Mouse (Mus musculus): ENCODE results near the gene Tatdn2. TPM values are rescaled to one million over a fixed set of nuclear protein-coding genes. Genes with fewer than 3 reads are reported as not detected.

Gene Tatdn2
- polyA plus RNA-seq, 1 experiment from 2014 or later: 1.3 TPM

GRCm38 (mm10) chr6:113748351-113748750 lies 51.5 kb downstream of the Tatdn2 start:
- Histone ChIP-seq H3K4me1 (ENCODE audit: insufficient read depth, low read depth, low read length) (no peaks in the 10 kb centered on the region), H3K27ac (ENCODE audit: low read length) (no peak overlapping the region), H3K4me3 (ENCODE audit: low read depth, low read length) (no peak overlapping the region), H3K4me2 (replicated peaks; ENCODE audit: low read depth, low read length) (peak overlapping the region; percentile 28; the same call in 1 of the 2 replicates), H3K36me3 (ENCODE audit: insufficient read depth, low read length) (no peaks in the 10 kb centered on the region), H3K9ac (replicated peaks; ENCODE audit: low read depth) (no peak overlapping the region), H3K27me3 (replicated peaks; ENCODE audit: insufficient read depth, low read length) (0 out of 2 replicates have a peak, but pooled peaks cover 5% of the 10 kb centered on the region), H3K9me3 (ENCODE audit: low read length) (no peaks in the 10 kb centered on the region)
- no peak for ATAC-seq
- no peak for TF ChIP-seq CTCF (IDR thresholded peaks at IDR 0.05)
- no peak for TF ChIP-seq EP300 (IDR thresholded peaks at IDR 0.05)
- no peak for DNase-seq (ENCODE audit: low spot score)
- WGBS: 23% methylated on average over 26 of the region's 26 CpGs

DNA sequence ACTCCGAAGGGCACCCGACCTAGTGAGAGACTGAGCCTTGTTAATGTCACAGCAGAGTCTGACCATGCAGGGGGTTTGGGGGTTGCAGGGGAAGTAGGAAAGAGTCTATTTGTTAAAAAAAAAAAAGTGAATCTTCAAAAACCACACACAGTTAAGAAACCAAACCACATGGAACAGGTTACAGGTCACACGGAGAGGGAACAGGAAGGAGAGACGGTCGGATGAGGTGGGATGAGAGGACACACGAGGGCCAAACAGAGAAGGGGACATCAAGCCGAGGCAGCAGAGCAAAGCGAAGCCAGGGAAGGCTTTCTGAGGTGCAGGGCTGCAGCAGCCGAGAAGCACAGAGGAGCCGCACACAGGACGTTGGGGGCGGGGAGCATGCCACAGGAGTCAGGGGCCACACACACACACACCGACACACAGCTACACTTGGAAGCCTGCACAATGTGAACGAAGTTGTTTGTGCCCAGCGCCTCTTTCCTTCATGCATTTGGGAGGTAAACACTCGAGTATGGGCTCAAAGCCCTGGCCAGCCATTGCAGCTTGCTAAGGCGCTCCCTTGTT lies 52.4 kb downstream of the Tatdn2 start:
- DNase-seq (ENCODE audit: low spot score) (no peak), ATAC-seq (no peak)
- Histone ChIP-seq H3K27ac (ENCODE audit: low read length) (no peak overlapping the region), H3K9ac (replicated peaks; ENCODE audit: low read depth) (no peak overlapping the region), H3K4me1 (ENCODE audit: insufficient read depth, low read depth, low read length) (no peaks in the 10 kb centered on the region), H3K4me2 (replicated peaks; ENCODE audit: low read depth, low read length) (no peak overlapping the region), H3K9me3 (ENCODE audit: low read length) (no peaks in the 10 kb centered on the region), H3K27me3 (replicated peaks; ENCODE audit: insufficient read depth, low read length) (0 out of 2 replicates have a peak, but pooled peaks cover 5% of the 10 kb centered on the region), H3K36me3 (ENCODE audit: insufficient read depth, low read length) (no peaks in the 10 kb centered on the region), H3K4me3 (ENCODE audit: low read depth, low read length) (no peak overlapping the region)
- WGBS: 51% methylated on average over 17 of the region's 17 CpGs
- TF ChIP-seq CTCF (IDR thresholded peaks at IDR 0.05): no peak
- TF ChIP-seq EP300 (IDR thresholded peaks at IDR 0.05): no peak

Small RNA genes within 50 kb of the gene (microRNA-seq; reads per million reads assigned to microRNA genes)
- gene Mir7042: 0.98 reads per million

Other genes with a start within 250 kb of the Tatdn2 start
- gene Il17re, start 238.6 kb upstream of the Tatdn2 start, polyA plus RNA-seq (2015; fragmentation: Nextera tagmentation; extraction: Ambion mirVana): 16.2 and 19.4 TPM in 2 replicates
- 30.1 and 31.1 TPM in 2 replicates for gene Il17rc, start 225.6 kb upstream of the Tatdn2 start, polyA plus RNA-seq (2015; fragmentation: Nextera tagmentation; extraction: Ambion mirVana)
- 25.5 and 27.2 TPM in 2 replicates for gene Creld1, start 213.8 kb upstream of the Tatdn2 start, polyA plus RNA-seq (2015; fragmentation: Nextera tagmentation; extraction: Ambion mirVana)
- 0.20 and 0.30 TPM in 2 replicates for gene Prrt3, start 195.1 kb upstream of the Tatdn2 start, polyA plus RNA-seq (2015; fragmentation: Nextera tagmentation; extraction: Ambion mirVana)
- gene Emc3, start 165.4 kb upstream of the Tatdn2 start, polyA plus RNA-seq (2015; fragmentation: Nextera tagmentation; extraction: Ambion mirVana): 93.7 and 95.7 TPM in 2 replicates
- gene Fancd2, start 165.4 kb upstream of the Tatdn2 start, polyA plus RNA-seq (2015; fragmentation: Nextera tagmentation; extraction: Ambion mirVana): 0.53 and 1.0 TPM in 2 replicates
- gene Fancd2os, start 96.3 kb upstream of the Tatdn2 start, polyA plus RNA-seq (2015; fragmentation: Nextera tagmentation; extraction: Ambion mirVana): 0.18 TPM in 1 of 2 replicates, not detected in the other
- gene Brk1, start 92.3 kb upstream of the Tatdn2 start, polyA plus RNA-seq (2015; fragmentation: Nextera tagmentation; extraction: Ambion mirVana): 215 and 225 TPM in 2 replicates
- 28.2 and 30.6 TPM in 2 replicates for gene Vhl, start 73.1 kb upstream of the Tatdn2 start, polyA plus RNA-seq (2015; fragmentation: Nextera tagmentation; extraction: Ambion mirVana)
- gene Irak2, start 58.6 kb upstream of the Tatdn2 start, polyA plus RNA-seq (2015; fragmentation: Nextera tagmentation; extraction: Ambion mirVana): 15.6 and 16.1 TPM in 2 replicates
- gene Ghrl, start 22.8 kb downstream of the Tatdn2 start, polyA plus RNA-seq (2015; fragmentation: Nextera tagmentation; extraction: Ambion mirVana): 5.5 and 6.0 TPM in 2 replicates
- gene Sec13, start 43.7 kb downstream of the Tatdn2 start, polyA plus RNA-seq (2015; fragmentation: Nextera tagmentation; extraction: Ambion mirVana): 163 and 178 TPM in 2 replicates